Comparison of ENCODE assay signal across 25 mouse cellular contexts in the genomic region with DNA sequence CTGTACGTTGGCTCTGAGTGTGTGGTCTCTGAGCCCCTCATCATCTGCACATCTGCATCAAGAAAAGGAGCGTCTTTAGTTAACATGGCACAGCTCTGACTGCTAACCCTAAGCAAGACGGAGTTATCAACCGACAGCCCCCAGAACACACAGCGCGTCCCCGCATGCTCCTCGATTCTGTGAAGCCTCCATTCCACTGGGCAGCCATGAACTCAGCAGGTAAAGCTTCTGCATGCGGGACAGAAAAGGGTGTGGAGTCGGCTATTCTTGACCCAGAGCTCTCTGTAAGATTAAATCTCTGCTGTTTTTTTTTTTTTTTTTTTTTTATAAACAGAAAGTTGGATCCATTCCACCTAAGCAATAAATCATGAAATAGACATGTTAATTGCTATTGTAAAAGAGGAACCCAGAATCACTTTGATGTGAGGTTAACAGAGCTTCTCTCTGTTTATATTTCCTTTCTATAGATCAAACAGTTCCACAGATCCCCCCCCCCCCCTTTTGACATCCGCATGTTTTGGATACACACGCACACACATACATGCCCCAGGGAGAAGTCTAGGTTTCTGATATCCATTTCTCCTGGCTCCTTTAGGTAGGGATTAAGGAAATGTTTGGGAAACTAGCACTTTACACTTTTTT.
DNase-seq lines count a peak whose midpoint lies in the region; ATAC-seq and TF ChIP-seq lines count a peak whose summit lies in the region.
"Had no signal": no experiment of that assay in that cellular context is flagged by ENCODE, and none has a peak within 500 bp of the region (broad histone marks: within the 10 kb centered on the region; RNA-seq: fewer than 3 reads in every experiment).

No protein-coding gene starts in this region.

- H3K4me3 ChIP-seq in kidney, postnatal 0 days (replicated peaks; ENCODE audit: low read depth, low read length), result no peak overlapping the region
- H3K4me3 ChIP-seq in intestine, embryonic 14.5 days (ENCODE audit: low read depth, low read length), result no peak overlapping the region
- H3K4me3 ChIP-seq: embryonic facial prominence, embryonic 15.5 days; heart, adult 2 months; hindbrain, embryonic 13.5 days; left cerebral cortex, adult 2 months; liver, embryonic 12.5 days; lung, embryonic 15.5 days; midbrain, embryonic 10.5 days; myocyte had no signal

- WGBS in kidney, postnatal 0 days, result 34% methylated on average over 12 of the region's 12 CpGs
- WGBS in intestine, embryonic 14.5 days, result 34% methylated on average over 12 of the region's 12 CpGs

- no peaks in the 10 kb centered on the region for H3K27me3 ChIP-seq in kidney, postnatal 0 days (ENCODE audit: insufficient read depth, low read length)
- no peaks in the 10 kb centered on the region for H3K27me3 ChIP-seq in intestine, embryonic 14.5 days (replicated peaks; ENCODE audit: control insufficient read depth, insufficient read depth, low read length)
- H3K27me3 ChIP-seq: embryonic facial prominence, embryonic 15.5 days; hindbrain, embryonic 13.5 days; liver, embryonic 12.5 days; lung, embryonic 15.5 days had no signal

- H3K4me2 ChIP-seq in kidney, postnatal 0 days (ENCODE audit: low read length), result no peak overlapping the region
- no peak overlapping the region for H3K4me2 ChIP-seq in intestine, embryonic 14.5 days (ENCODE audit: low read length)
- H3K4me2 ChIP-seq: embryonic facial prominence, embryonic 15.5 days; hindbrain, embryonic 13.5 days; liver, embryonic 12.5 days; lung, embryonic 15.5 days had no signal

- H3K9ac ChIP-seq in kidney, postnatal 0 days (ENCODE audit: low read depth, low read length), result no peak overlapping the region
- no peak overlapping the region for H3K9ac ChIP-seq in intestine, embryonic 14.5 days (ENCODE audit: low read length)
- H3K9ac ChIP-seq: embryonic facial prominence, embryonic 15.5 days; hindbrain, embryonic 13.5 days; liver, embryonic 12.5 days; lung, embryonic 15.5 days had no signal

- H3K27ac ChIP-seq in kidney, postnatal 0 days, result no peak overlapping the region
- no peak overlapping the region for H3K27ac ChIP-seq in intestine, embryonic 14.5 days (ENCODE audit: low read depth)
- H3K27ac ChIP-seq: embryonic facial prominence, embryonic 15.5 days; heart, adult 2 months; hindbrain, embryonic 13.5 days; left cerebral cortex, adult 2 months; liver, embryonic 12.5 days; lung, embryonic 15.5 days had no signal

- no peak for ATAC-seq in CD4-positive, CD25-positive, alpha-beta regulatory T cell, adult 4 months
- no peak for ATAC-seq in kidney, postnatal 0 days (replicated peaks; ENCODE audit: low FRiP score, low read depth)
- ATAC-seq in intestine, embryonic 14.5 days (replicated peaks; ENCODE audit: low FRiP score, low TSS enrichment, low read depth), result peak; percentile 77
- no peak for ATAC-seq in frontal cortex, adult (ENCODE audit: low TSS enrichment)
- ATAC-seq: forebrain, embryonic 16.5 days; liver, embryonic 12.5 days; midbrain, embryonic 16.5 days had no signal

- H3K9me3 ChIP-seq in kidney, postnatal 0 days (replicated peaks; ENCODE audit: low read length), result no peaks in the 10 kb centered on the region
- H3K9me3 ChIP-seq in intestine, embryonic 14.5 days (ENCODE audit: control insufficient read depth, low read length), result no peaks in the 10 kb centered on the region
- H3K9me3 ChIP-seq: embryonic facial prominence, embryonic 15.5 days; hindbrain, embryonic 13.5 days; liver, embryonic 12.5 days; lung, embryonic 15.5 days; midbrain, embryonic 10.5 days had no signal

- H3K36me3 ChIP-seq in kidney, postnatal 0 days (ENCODE audit: insufficient read depth, low read length), result no peaks in the 10 kb centered on the region
- H3K36me3 ChIP-seq in intestine, embryonic 14.5 days (ENCODE audit: control insufficient read depth, insufficient read depth, low read length), result no peaks in the 10 kb centered on the region
- H3K36me3 ChIP-seq: embryonic facial prominence, embryonic 15.5 days; hindbrain, embryonic 13.5 days; liver, embryonic 12.5 days; lung, embryonic 15.5 days; midbrain, embryonic 10.5 days had no signal

- H3K4me1 ChIP-seq in kidney, postnatal 0 days (replicated peaks; ENCODE audit: insufficient read depth, low read length), result peaks cover 13% of the 10 kb centered on the region; the same call in 1 of the 2 replicates
- peaks cover 12% of the 10 kb centered on the region for H3K4me1 ChIP-seq in intestine, embryonic 14.5 days (replicated peaks; ENCODE audit: control insufficient read depth, insufficient read depth, low read length)
- H3K4me1 ChIP-seq: liver, embryonic 12.5 days had no signal

- peak; percentile 24 for DNase-seq in CD4-positive, CD25-positive, alpha-beta regulatory T cell, adult 2 months (ENCODE audit: low read depth, low spot score)
- DNase-seq in kidney, postnatal 0 days (ENCODE audit: low spot score), result peak; percentile 76
- no peak for DNase-seq in kidney, adult 18-20 months
- DNase-seq in intestine, embryonic 14.5 days (ENCODE audit: low spot score), result no peak
- DNase-seq in naive thymus-derived CD4-positive, alpha-beta T cell, adult 2 months (ENCODE audit: low read depth), result peak; percentile 58
- DNase-seq: adrenal gland, adult 2 months; cerebellum, adult 11 months; cerebellum, adult 9-11 months; gastrocnemius, postnatal 14 days; heart, adult 2 months; kidney, postnatal 36 days; layer of hippocampus, adult 9-11 months; right cerebral cortex, postnatal 4 days; thymus, postnatal 25 days had no signal

- no peak for TF ChIP-seq CTCF in kidney, postnatal 0 days (IDR thresholded peaks at IDR 0.05; ENCODE audit: low read depth)

Comparison
In these comparisons a context has a peak if more than half of its experiments do, and no peak if none do; other contexts are left out.
1. DNase-seq: peak in CD4-positive, CD25-positive, alpha-beta regulatory T cell, adult 2 months (single experiment), kidney, postnatal 0 days (single experiment) and naive thymus-derived CD4-positive, alpha-beta T cell, adult 2 months (single experiment); none in kidney, adult 18-20 months (single experiment) and intestine, embryonic 14.5 days (single experiment).